Mouse (Mus musculus) WW6 (cell line): Measurements from ENCODE around the gene Cox4i2.

Source experiments
- DNase-seq: peaks from one replicate; pipeline ENCODE4 v3.0.0-alpha.2; 2013; ENCODE audit warnings: low read depth, low spot score

Cox4i2 gene

GRCm38 (mm10) chr2:152734501-152734900, 19.5 kb upstream of the Cox4i2 start:
- DNase-seq, result no peak

GRCm38 (mm10) chr2:152734984-152735383, 19.0 kb upstream of the Cox4i2 start:
- DNase-seq, result peak; percentile 65

- DNase-seq, result peak; percentile 55
These were observed 17.8 kb upstream of the Cox4i2 start, which contains the start of gene Id1 for GRCm38 (mm10) chr2:152736090-152736601. TSS of gene Id1 (plus strand) at chr2:152736251.

- DNase-seq, result no peak
These were observed 17.2 kb upstream of the Cox4i2 start for GRCm38 (mm10) chr2:152736748-152737147.

GRCm38 (mm10) chr2:152737306-152738221, 16.4 kb upstream of the Cox4i2 start:
- DNase-seq, result no peak

- DNase-seq, result no peak
These were observed 15.6 kb upstream of the Cox4i2 start for GRCm38 (mm10) chr2:152738341-152738740.

- no peak for DNase-seq
These were observed 14.7 kb upstream of the Cox4i2 start for GRCm38 (mm10) chr2:152739031-152739841.

GRCm38 (mm10) chr2:152739842-152740260, 14.1 kb upstream of the Cox4i2 start:
- no peak for DNase-seq

GRCm38 (mm10) chr2:152740490-152740889, 13.5 kb upstream of the Cox4i2 start:
- no peak for DNase-seq

- no peak for DNase-seq
These were observed 12.6 kb upstream of the Cox4i2 start for GRCm38 (mm10) chr2:152741153-152742041.

GRCm38 (mm10) chr2:152742435-152742834, 11.5 kb upstream of the Cox4i2 start:
- DNase-seq, result no peak

- no peak for DNase-seq
These were observed 2.8 kb downstream of the Cox4i2 start for GRCm38 (mm10) chr2:152756474-152757393.

- no peak for DNase-seq
These were observed 3.5 kb downstream of the Cox4i2 start for GRCm38 (mm10) chr2:152757478-152757877.

- DNase-seq, result no peak
These were observed 4.4 kb downstream of the Cox4i2 start for GRCm38 (mm10) chr2:152758351-152758750.

- DNase-seq, result no peak
These were observed 9.3 kb downstream of the Cox4i2 start for GRCm38 (mm10) chr2:152763310-152763709.

GRCm38 (mm10) chr2:152764172-152765044, 10.4 kb downstream of the Cox4i2 start:
- no peak for DNase-seq

GRCm38 (mm10) chr2:152765045-152765674, 11.2 kb downstream of the Cox4i2 start:
- DNase-seq, result no peak

- peak; percentile 81 for DNase-seq
These were observed 12.6 kb downstream of the Cox4i2 start for GRCm38 (mm10) chr2:152766387-152767123.
